Mouse (Mus musculus): ENCODE measurements around the gene Zc2hc1b. TPM values are rescaled to one million over a fixed set of nuclear protein-coding genes. Genes with fewer than 3 reads are reported as not detected.
A peak's percentile ranks its signal among the peaks of the same experiment; 100 is the strongest.
"Not testable (repeated sequence)": the region's sequence is repeated elsewhere in the genome, so short reads cannot be mapped to it uniquely, and the experiment has no call there.

Zc2hc1b gene
- polyA plus RNA-seq, 1 experiment, result not detected

GRCm38 (mm10) chr10:13209061-13209460, 31.2 kb upstream of the Zc2hc1b start:
- DNase-seq, result no peak

DNA sequence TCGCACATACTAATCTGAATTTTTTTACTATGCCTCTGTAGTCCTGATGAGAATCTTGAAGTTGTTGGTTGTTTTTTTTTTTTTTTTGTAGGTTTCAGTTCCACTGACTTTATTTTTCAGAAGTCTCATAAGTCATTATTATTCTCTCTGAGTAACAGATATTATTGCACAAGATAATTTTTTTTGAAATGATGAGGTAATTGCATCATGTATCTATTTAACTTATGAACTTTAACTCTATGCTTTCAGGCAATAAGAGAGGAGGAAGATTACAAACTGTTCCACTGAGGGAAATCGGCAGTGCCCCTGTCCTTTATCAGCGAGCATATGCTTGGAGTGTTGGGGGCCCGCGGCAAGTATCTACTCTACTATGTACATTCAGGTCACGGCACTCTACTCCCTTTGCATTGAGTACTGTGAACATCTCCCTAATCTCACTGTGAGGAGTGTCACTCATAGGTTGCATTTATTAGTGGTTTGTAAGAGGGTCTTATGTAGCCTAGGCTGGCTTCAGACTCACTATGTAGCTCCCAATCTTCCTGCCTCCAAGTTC, 24.0 kb upstream of the Zc2hc1b start:
- Histone ChIP-seq H3K4me3 (replicated peaks; ENCODE audit: extremely low read depth, low read depth, low read length) (no peak overlapping the region), H3K4me1 (ENCODE audit: control insufficient read depth, insufficient read depth, low read length) (no peaks in the 10 kb centered on the region)
- no peak for DNase-seq
- 90% methylated on average over 6 of the region's 6 CpGs for WGBS
- no peak for TF ChIP-seq CTCF (IDR thresholded peaks at IDR 0.05; ENCODE audit: insufficient read depth, low read length)
- TF ChIP-seq POLR2A (IDR thresholded peaks at IDR 0.05; ENCODE audit: borderline replicate concordance, extremely low read depth, low read depth, low read length), result no peak

More at GRCm38 (mm10) chr10:13209061-13209460, 31.2 kb upstream of the Zc2hc1b start:
- WGBS, result 87% methylated on average over 4 of the region's 4 CpGs
- no peaks in the 10 kb centered on the region; the same call in 1 of the 2 replicates for H3K4me1 ChIP-seq (ENCODE audit: control insufficient read depth, insufficient read depth, low read length)
- H3K4me3 ChIP-seq (replicated peaks; ENCODE audit: extremely low read depth, low read depth, low read length), result no peak overlapping the region
- no peak for TF ChIP-seq POLR2A (IDR thresholded peaks at IDR 0.05; ENCODE audit: borderline replicate concordance, extremely low read depth, low read depth, low read length)
- no peak for TF ChIP-seq CTCF (IDR thresholded peaks at IDR 0.05; ENCODE audit: insufficient read depth, low read length)

DNA sequence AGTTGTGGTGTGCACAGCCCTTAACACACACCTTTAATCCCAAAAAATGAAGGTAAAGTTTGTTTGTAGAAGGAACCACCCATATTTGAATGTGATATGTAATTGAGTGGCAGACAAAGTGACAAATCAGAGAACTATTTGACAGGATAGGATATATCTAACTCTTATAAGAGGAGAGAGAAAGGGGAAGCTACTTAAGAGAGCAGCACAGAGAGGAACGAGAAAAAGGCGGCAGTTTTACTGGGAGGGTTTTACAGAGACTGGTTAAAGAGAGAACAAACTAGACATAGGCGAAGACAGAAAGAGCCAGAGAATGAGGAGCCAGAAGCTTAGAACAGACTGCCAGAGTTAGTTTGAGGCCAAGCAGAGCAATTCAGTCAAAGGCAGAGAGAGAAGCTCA, 23.0 kb upstream of the Zc2hc1b start:
- DNase-seq, result no peak
- Histone ChIP-seq H3K4me1 (ENCODE audit: control insufficient read depth, insufficient read depth, low read length) (no peaks in the 10 kb centered on the region), H3K4me3 (replicated peaks; ENCODE audit: extremely low read depth, low read depth, low read length) (no peak overlapping the region)
- WGBS, result 83% methylated on average over 3 of the region's 3 CpGs
- TF ChIP-seq POLR2A (IDR thresholded peaks at IDR 0.05; ENCODE audit: borderline replicate concordance, extremely low read depth, low read depth, low read length), result no peak
- no peak for TF ChIP-seq CTCF (IDR thresholded peaks at IDR 0.05; ENCODE audit: insufficient read depth, low read length)

DNA sequence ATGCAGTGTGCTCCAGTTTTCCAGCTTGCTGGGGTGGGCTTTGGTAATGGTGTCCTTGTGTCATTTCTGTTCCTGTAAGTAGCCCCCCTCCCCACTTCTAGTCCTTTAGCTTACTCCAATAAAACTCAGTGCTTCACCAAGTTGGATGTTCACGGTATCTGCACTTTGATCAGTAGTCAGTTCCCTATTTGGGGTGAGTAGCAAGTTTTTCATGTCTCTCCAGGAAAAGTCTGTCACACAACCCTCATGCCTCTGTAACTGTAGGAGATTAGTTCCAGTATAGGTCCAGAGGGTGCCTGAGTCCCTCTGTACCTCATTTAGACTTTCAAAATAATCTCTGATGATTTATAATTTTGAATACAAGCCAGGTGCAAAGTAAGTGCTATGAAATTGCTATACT, 21.4 kb upstream of the Zc2hc1b start:
- no peak for DNase-seq
- Histone ChIP-seq H3K4me3 (replicated peaks; ENCODE audit: extremely low read depth, low read depth, low read length) (no peak overlapping the region), H3K4me1 (ENCODE audit: control insufficient read depth, insufficient read depth, low read length) (no peaks in the 10 kb centered on the region)
- TF ChIP-seq POLR2A (IDR thresholded peaks at IDR 0.05; ENCODE audit: borderline replicate concordance, extremely low read depth, low read depth, low read length) (no peak), CTCF (IDR thresholded peaks at IDR 0.05; ENCODE audit: insufficient read depth, low read length) (no peak)
- WGBS, result 94% methylated on average over 1 of the region's 1 CpGs

- TF ChIP-seq CTCF (IDR thresholded peaks at IDR 0.05; ENCODE audit: insufficient read depth, low read length), result no peak
- no peak for TF ChIP-seq POLR2A (IDR thresholded peaks at IDR 0.05; ENCODE audit: borderline replicate concordance, extremely low read depth, low read depth, low read length)
- 75% methylated on average over 8 of the region's 8 CpGs for WGBS
- DNase-seq, result no peak
- H3K4me1 ChIP-seq (ENCODE audit: control insufficient read depth, insufficient read depth, low read length), result no peaks in the 10 kb centered on the region; the same call in 1 of the 2 replicates
- no peak overlapping the region for H3K4me3 ChIP-seq (replicated peaks; ENCODE audit: extremely low read depth, low read depth, low read length)
Measured at GRCm38 (mm10) chr10:13196872-13197507, 19.2 kb upstream of the Zc2hc1b start.

DNA sequence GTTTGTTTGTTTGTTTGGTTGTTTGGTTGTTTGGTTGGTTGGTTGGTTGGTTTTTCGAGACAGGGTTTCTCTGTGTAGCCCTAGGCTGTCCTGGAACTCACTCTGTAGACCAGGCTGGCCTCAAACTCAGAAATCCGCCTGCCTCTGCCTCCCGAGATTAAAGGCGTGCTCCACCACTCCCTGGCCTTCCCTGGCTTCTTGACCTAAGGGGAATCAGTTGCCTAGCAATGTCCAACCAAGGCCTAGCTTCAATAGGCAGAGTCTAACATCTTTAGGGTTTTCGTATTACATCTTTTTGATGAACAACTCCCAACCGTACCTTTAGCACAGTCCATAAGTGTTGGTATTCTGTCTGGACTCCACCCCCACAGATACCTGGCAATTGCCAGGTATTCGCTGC, 15.7 kb upstream of the Zc2hc1b start:
- 88% methylated on average over 7 of the region's 7 CpGs for WGBS
- not testable (repeated sequence) for H3K4me3 ChIP-seq (replicated peaks; ENCODE audit: extremely low read depth, low read depth, low read length); DNase-seq; H3K4me1 ChIP-seq (ENCODE audit: control insufficient read depth, insufficient read depth, low read length)

GRCm38 (mm10) chr10:13192731-13193351, 15.0 kb upstream of the Zc2hc1b start, which contains the start of gene Ltv1:
Ltv1 (minus strand) TSS chr10:13193168.
- Histone ChIP-seq H3K4me3 (replicated peaks; ENCODE audit: extremely low read depth, low read depth, low read length) (peak within 1 kb of the TSS; percentile 92), H3K4me1 (ENCODE audit: control insufficient read depth, insufficient read depth, low read length) (no peaks in the 10 kb centered on the region; the same call in 1 of the 2 replicates)
- DNase-seq, result peak; percentile 94
- no peak for TF ChIP-seq CTCF (IDR thresholded peaks at IDR 0.05; ENCODE audit: insufficient read depth, low read length)
- 0 out of 2 replicates have a peak, but pooled peaks have one; percentile 27 for TF ChIP-seq POLR2A (IDR thresholded peaks at IDR 0.05; ENCODE audit: borderline replicate concordance, extremely low read depth, low read depth, low read length)
- WGBS, result under 1% methylated on average over 43 of the region's 43 CpGs

DNA sequence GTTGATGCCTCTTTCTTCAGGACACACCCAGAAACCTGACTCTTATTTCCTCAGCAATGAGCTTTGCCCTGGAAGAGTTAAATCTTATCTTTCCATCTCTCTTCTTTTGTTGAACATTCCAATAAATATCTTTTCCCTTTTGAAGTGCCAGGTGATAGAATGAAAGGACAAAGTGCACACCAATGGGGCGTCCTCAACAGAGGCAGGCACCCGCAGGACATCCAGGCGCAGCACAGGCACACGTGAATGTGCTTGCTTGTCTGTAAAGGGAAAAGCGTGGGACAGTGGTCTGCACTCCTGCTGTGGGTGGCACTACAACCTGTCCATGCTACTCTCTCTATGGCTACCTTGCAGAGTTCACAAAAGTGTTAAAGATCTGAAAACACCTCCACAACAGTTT, 12.1 kb upstream of the Zc2hc1b start:
- TF ChIP-seq POLR2A (IDR thresholded peaks at IDR 0.05; ENCODE audit: borderline replicate concordance, extremely low read depth, low read depth, low read length) (no peak), CTCF (IDR thresholded peaks at IDR 0.05; ENCODE audit: insufficient read depth, low read length) (no peak)
- H3K4me3 ChIP-seq (replicated peaks; ENCODE audit: extremely low read depth, low read depth, low read length), result no peak overlapping the region
- no peaks in the 10 kb centered on the region; the same call in 1 of the 2 replicates for H3K4me1 ChIP-seq (ENCODE audit: control insufficient read depth, insufficient read depth, low read length)
- WGBS, result 73% methylated on average over 5 of the region's 5 CpGs
- no peak for DNase-seq

DNA sequence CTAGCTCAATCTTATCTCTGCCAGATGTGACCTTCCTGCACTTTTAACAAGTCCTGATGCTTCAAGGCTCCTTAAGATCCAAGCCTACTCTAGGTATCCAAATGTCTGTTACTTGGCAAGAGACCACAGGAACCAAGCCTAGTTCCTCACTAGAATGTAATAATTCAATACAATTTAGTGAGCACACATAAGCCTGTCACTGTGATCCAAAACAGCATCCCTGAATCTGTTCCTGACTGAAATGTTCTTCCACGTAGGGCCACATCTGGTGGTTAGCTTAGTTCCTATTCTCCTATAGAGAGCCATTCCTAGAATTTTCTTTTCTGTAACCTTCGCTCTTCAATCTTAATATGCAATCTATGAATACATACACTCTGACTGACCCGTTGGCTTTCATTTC, 8.9 kb upstream of the Zc2hc1b start:
- H3K4me1 ChIP-seq (ENCODE audit: control insufficient read depth, insufficient read depth, low read length), result no peaks in the 10 kb centered on the region
- no peak for DNase-seq
- no peak for TF ChIP-seq POLR2A (IDR thresholded peaks at IDR 0.05; ENCODE audit: borderline replicate concordance, extremely low read depth, low read depth, low read length)
- no peak for TF ChIP-seq CTCF (IDR thresholded peaks at IDR 0.05; ENCODE audit: insufficient read depth, low read length)
- H3K4me3 ChIP-seq (replicated peaks; ENCODE audit: extremely low read depth, low read depth, low read length), result no peak overlapping the region
- WGBS, result 84% methylated on average over 3 of the region's 3 CpGs
